Mouse (Mus musculus) layer of hippocampus, adult 6 months (tissue): ENCODE data around the gene Dnajb2. TPM values are rescaled to one million over a fixed set of nuclear protein-coding genes. Genes with fewer than 3 reads are reported as not detected.

ENCODE experiments used
- long read RNA-seq, 2 experiments: library from polyadenylated mRNA; unstranded; transcript quantifications; one replicate each; pipeline ENCODE4 v2.0.0; 2019 to 2020
- microRNA-seq: library from miRNA; unstranded; fragments of <30 nt; microRNA quantifications from one replicate; pipeline ENCODE4 v1.2.0, GENCODE M21; 2020
- polyA plus RNA-seq: library from polyadenylated mRNA; unstranded; fragments of <200 nt; fragmentation: Nextera tagmentation; gene quantifications from 2 replicates; pipeline ENCODE4 v1.2.3, GENCODE M21; 2021

Dnajb2 gene
- 46.9 and 49.3 TPM in 2 replicates for polyA plus RNA-seq
- long read RNA-seq, experiment 1, transcript Dnajb2-210 (9 exons, 3,066 nt): minor isoform, 11 of 79 reads
- long read RNA-seq, experiment 1, transcript Dnajb2-207 (10 exons, 1,855 nt): major isoform, 24 of 79 reads
- long read RNA-seq, experiment 1, transcript Dnajb2-202 (9 exons, 1,253 nt): minor isoform, 11 of 79 reads
- long read RNA-seq, experiment 1, partial matches to known transcripts: 24 of 79 reads
- long read RNA-seq, experiment 1, other reads (novel, unspliced or antisense): 6 of 79 reads
- long read RNA-seq, experiment 2, transcript Dnajb2-210 (9 exons, 3,066 nt): minor isoform, 138 of 503 reads
- long read RNA-seq, experiment 2, transcript Dnajb2-207 (10 exons, 1,855 nt): major isoform, 157 of 503 reads
- long read RNA-seq, experiment 2, transcript Dnajb2-202 (9 exons, 1,253 nt): minor isoform, 51 of 503 reads
- long read RNA-seq, experiment 2, partial matches to known transcripts: 100 of 503 reads
- long read RNA-seq, experiment 2, other reads (novel, unspliced or antisense): 54 of 503 reads

DNA sequence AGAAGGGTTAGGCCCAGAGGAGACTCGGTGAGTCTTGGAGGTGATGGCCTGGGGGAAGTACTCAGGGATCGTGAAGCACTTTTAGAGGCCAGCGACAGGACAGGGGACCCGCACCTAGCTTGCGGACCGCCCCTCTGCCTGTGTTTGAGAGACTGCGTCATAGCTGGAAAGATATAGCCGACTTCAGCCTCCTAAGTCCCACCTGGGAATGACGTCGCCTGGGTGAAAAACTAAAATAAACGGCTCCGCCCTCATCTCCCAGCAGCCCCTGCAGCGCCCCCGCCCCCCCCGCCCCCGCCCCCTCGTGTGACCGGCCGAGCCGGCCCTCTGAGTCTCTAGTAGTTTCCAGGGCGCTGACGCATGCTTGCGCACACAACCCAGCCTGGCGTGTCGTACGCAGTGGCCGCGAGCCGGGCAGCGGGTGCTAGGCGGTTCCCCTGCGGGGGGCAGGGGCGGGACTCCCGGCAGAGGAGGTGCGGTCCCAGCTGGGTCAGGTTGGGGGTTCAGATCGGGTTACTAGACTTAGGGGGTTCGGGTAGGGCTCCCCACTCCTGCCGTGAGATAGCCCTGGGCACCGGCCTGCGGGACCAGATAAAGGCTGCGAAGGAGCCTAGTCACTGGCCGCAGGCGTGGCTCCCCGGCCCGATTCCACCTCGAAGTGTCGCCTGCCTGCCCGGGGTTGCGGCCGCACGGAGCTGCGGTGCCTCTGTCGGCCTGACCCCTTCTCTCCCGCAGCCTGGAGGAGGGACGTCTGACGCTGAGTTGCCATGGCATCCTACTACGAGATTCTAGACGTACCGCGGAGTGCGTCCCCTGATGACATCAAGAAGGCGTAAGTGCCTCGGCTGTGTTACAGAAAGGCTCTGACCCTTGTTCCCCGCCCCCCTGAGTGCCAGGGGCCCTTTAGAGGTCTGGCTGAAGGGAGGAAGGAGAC, at the start of gene Dnajb2:
TSS of gene Dnajb2 (plus strand) at position 290 of the 934 bp plus-strand sequence.

DNA sequence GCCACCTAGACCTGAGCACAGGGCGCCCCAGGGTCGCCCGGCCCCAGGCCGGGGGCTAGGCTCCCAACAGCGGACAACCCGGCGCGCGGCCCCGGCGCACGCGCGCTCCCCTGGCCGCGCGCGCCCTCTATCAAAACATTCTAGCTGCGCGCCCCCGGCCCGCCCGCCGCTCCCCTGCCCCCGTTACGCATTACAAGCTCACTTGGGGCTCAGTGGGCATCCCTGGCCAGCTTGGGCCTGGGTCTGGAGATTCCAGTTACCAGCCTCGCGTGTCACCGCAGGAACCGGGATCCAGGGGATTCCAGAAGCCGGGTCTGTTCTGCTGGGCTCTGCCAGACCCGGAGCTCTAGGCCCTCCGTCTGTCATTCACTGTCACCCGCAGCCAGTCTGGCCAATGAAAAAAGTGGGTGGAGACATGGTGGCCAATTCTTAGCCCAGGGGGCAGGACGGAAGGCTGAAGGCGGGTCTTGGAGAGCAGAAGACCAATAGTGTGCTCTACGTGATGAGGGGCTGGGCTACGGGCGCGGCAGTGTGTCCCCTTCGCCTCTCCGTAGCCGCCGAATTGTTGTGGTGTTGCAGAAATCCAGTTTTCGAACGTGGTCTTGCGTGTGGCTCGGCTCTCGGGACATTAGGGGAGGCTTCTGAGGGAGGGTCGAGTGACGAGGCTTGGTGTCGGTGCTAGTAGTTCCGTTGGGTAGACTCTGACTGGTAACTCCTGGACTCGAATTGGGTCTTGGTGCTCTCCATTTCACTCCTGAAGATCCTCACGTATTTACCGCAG, 44.4 kb upstream of the Dnajb2 start, which contains the start of the genes Ankzf1 and Atg9a:
TSS of gene Ankzf1 (plus strand) at position 530 of the 781 bp plus-strand sequence.
TSS of gene Atg9a (minus strand) at position 575 of the 781 bp plus-strand sequence.

DNA sequence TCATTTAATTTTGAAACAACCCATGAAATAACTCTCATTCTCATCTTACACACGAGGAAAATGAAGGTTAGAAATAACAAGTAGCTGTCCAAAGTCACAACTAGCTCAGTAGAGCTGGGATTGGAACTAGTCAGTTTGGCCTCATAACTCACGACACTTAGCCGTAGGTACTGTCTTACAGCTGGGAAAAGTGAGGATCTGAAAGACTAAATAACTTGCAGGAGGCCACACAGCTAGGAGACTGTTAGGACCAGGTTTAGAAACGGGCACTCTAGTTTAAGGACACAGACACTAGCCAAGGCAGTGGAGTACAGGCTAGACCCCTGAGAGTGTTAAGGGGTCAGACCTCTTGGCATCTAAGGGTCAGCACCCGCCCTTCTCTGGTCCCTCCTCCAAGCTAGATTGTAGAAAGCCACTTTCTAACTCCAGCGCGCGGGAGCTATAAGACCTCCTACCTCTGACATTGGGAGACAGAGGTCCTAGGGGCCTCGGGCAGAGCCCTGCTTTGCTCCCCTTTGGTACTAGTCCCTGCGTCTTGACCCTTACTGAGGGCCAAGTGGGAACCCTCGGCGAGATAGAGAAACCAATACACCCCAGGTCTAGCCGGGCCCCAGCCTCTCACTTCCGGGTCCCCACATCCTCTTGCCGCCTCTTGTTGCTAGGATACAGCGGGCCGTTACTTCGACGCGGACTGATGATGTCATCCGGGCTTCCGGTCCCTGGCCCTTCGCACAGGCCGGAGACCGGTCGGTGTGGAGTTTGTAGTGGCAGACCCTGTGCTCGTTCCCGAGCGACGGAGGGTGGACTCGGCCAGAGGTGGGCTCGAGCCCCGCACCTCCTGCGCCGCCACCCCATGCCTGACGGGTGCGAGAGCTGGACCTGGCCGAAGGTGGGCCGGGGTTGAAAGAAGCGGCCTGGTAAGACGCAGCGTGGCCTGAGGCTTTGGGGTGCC, 25.8 kb upstream of the Dnajb2 start, which contains the start of the genes Glb1l and Stk16:
TSS of gene Glb1l (minus strand) at position 678 of the 952 bp plus-strand sequence.
TSS of gene Stk16 (plus strand) at position 703 of the 952 bp plus-strand sequence.

DNA sequence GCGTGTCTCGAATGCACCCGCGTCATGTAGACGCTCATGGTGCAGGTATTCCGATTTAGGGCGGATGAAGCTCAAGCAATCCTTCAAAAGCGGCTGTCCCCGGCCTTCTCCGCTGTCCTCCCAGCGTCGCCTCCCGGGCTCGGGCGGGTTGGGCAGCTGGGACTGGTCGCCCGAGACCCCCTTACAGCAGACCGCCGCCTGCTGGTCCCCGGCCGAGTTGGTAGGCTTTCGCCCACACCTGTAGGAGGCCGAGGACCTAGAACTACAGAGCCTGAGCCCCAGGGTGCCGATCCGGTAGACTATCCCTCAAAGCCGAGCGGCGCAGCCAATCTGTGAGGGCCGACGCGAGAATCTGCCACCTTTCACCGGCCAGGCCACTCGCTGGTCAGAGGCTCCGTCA, 16.7 kb upstream of the Dnajb2 start, which contains the start of gene Tuba4a:
TSS of gene Tuba4a (minus strand) at position 335 of the 400 bp plus-strand sequence.

DNA sequence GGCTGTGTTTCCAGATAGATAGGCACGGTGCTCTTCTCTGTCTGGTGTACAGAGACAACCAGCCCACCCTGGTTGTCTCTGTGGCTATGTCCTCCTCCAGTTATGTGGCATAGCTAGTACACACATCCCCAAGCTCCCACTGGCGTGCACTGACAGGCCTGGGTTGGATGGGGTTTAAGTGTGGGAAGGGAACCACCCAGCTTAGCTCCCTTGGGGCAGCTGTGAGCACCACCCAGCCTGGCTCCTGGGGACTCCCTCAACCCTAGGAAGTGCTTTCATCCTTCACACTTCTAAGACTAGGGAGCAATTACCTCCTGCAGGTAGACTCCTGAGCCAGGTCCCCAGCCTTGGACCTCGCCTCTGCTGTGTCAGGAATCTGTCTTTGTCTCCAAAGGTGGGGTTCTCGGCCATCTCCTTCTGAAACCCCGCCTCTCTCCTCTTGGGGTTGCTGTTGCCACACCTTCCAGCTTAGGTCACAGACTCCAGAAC, 4.5 kb upstream of the Dnajb2 start, which contains the start of gene A630095N17Rik:
TSS of gene A630095N17Rik (minus strand) at position 439 of the 489 bp plus-strand sequence.

DNA sequence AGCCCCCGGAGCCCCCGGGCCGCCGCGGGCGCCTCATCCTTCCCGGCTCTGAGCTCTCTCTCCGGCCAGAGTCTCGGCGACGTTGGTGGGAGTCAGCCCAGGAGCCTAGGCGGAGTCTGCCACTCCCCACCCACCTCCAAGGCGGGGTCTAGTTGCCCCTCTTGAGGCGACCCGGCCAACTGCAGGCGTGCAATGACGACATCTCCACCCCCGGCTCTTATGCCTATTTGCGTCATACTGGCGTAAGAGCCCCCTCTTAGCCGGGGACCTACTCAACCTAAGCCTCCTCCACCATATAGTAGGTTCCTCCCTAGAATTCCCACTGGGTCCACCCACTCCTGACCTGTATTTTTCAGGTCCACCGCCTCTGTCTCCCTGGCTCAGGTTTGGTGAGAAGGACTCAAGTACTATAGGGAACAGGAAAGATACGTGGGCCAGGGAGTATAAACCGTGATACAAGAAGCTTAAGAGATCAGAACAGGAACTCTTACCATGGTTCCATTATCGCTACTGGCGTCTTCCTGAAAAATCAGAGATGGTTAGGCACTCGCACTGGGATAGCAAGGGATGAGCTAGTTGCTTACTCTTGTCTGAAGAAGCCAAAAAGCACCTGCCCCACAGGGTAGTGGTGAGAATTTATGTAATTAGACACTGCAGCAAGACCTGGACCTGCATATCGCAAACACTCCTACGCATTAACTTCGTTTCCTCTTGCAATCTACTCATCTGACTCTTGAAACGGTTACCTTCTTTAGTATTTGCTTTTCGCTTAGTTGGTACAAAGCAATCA, 28.1 kb downstream of the Dnajb2 start, which contains the start of gene Ptprn:
TSS of gene Ptprn (minus strand) at position 412 of the 790 bp plus-strand sequence.

DNA sequence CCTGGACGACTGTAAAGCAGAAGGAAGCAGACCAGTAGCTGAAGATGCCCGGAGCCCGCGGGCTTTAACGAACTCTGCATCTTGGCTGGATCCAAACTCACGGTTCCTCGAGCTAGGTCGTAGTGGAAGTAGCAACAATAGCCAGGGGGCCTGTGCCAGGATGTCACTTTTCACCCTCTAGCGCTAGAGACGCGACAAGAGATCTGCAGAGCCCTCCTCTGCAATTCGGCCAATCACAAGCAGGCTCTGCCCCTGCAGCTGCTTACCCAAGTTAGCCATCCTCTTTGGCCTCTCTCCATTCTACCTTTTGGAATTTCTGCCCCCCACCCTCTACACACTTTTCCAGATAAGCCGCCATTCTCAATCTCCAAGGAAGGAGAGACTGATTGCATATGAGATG, 42.0 kb downstream of the Dnajb2 start, which contains the start of gene Resp18:
TSS of gene Resp18 (minus strand) at position 188 of the 400 bp plus-strand sequence.

Small RNA genes within 50 kb of the gene (microRNA-seq; reads per million reads assigned to microRNA genes)
- gene Gm27943: not detected

Other genes starting within 250 kb of the Dnajb2 start
- 3.3 and 3.6 TPM in 2 replicates for gene Nhej1, start 111.2 kb upstream of the Dnajb2 start, polyA plus RNA-seq
- gene Slc23a3, start 102.5 kb upstream of the Dnajb2 start, polyA plus RNA-seq: 1.0 and 1.5 TPM in 2 replicates
- 7.4 and 10.8 TPM in 2 replicates for gene Cnppd1, start 93.7 kb upstream of the Dnajb2 start, polyA plus RNA-seq
- gene Retreg2, start 93.6 kb upstream of the Dnajb2 start, polyA plus RNA-seq: 70.3 and 86.5 TPM in 2 replicates
- 38.0 and 45.0 TPM in 2 replicates for gene Zfand2b, start 67.8 kb upstream of the Dnajb2 start, polyA plus RNA-seq
- 12.8 and 13.0 TPM in 2 replicates for gene Abcb6, start 56.0 kb upstream of the Dnajb2 start, polyA plus RNA-seq
- gene Ankzf1, start 44.3 kb upstream of the Dnajb2 start, polyA plus RNA-seq: 9.8 and 11.1 TPM in 2 replicates
- 44.9 and 48.7 TPM in 2 replicates for gene Atg9a, start 44.2 kb upstream of the Dnajb2 start, polyA plus RNA-seq
- gene Glb1l, start 25.6 kb upstream of the Dnajb2 start, polyA plus RNA-seq: 2.3 and 3.4 TPM in 2 replicates
- gene Stk16, start 25.6 kb upstream of the Dnajb2 start, polyA plus RNA-seq: 78.9 and 82.4 TPM in 2 replicates
- 181 and 191 TPM in 2 replicates for gene Tuba4a, start 16.5 kb upstream of the Dnajb2 start, polyA plus RNA-seq
- not detected in 2 replicates for gene A630095N17Rik, start 4.3 kb upstream of the Dnajb2 start, polyA plus RNA-seq
- 65.6 and 80.8 TPM in 2 replicates for gene Ptprn, start 28.1 kb downstream of the Dnajb2 start, polyA plus RNA-seq
- 215 and 219 TPM in 2 replicates for gene Resp18, start 42.0 kb downstream of the Dnajb2 start, polyA plus RNA-seq
- gene Dnpep, start 81.6 kb downstream of the Dnajb2 start, polyA plus RNA-seq: 68.5 and 77.2 TPM in 2 replicates
- 1.2 TPM in 2 replicates for gene Des, start 123.9 kb downstream of the Dnajb2 start, polyA plus RNA-seq
- gene Speg, start 138.9 kb downstream of the Dnajb2 start, polyA plus RNA-seq: 50.9 and 52.6 TPM in 2 replicates
- 28.5 and 31.3 TPM in 2 replicates for gene Gmppa, start 199.5 kb downstream of the Dnajb2 start, polyA plus RNA-seq
- 0.77 and 1.3 TPM in 2 replicates for gene Asic4, start 214.0 kb downstream of the Dnajb2 start, polyA plus RNA-seq
- 77.7 and 104 TPM in 2 replicates for gene Chpf, start 242.9 kb downstream of the Dnajb2 start, polyA plus RNA-seq
- gene Tmem198, start 243.1 kb downstream of the Dnajb2 start, polyA plus RNA-seq: 38.9 and 45.8 TPM in 2 replicates